Comparison of ENCODE assay signal across 24 mouse cellular contexts in genomic region chr2:68946819-68947218, GRCm38 (mm10).
"Had no signal": no experiment of that assay in that cellular context is flagged by ENCODE, and none has a peak within 500 bp of the region (broad histone marks: within the 10 kb centered on the region; RNA-seq: fewer than 3 reads in every experiment).

No protein-coding gene starts in this region.

- ATAC-seq: forebrain, embryonic 16.5 days; hindbrain, embryonic 16.5 days; inflammation-experienced regulatory T-cells, adult 6 months; intestine, postnatal 0 days had no signal

- H3K4me2 ChIP-seq: heart, embryonic 12.5 days; hindbrain, embryonic 12.5 days; hindbrain, embryonic 14.5 days; limb, embryonic 12.5 days had no signal

- H3K4me1 ChIP-seq: hindbrain, embryonic 10.5 days; hindbrain, embryonic 12.5 days; limb, embryonic 12.5 days had no signal

- DNase-seq: gastrocnemius, adult 2 months; gastrocnemius, postnatal 10 days; gastrocnemius, postnatal 25 days; heart, adult 18-20 months; heart, postnatal 10 days; heart, postnatal 4 days; kidney, adult 18-20 months; kidney, adult 8-10 months; kidney, postnatal 10 days; kidney, postnatal 25 days; kidney, postnatal 4 days had no signal

- H3K27me3 ChIP-seq: heart, embryonic 12.5 days; hindbrain, embryonic 12.5 days; limb, embryonic 12.5 days had no signal

- H3K9ac ChIP-seq: heart, embryonic 12.5 days; hindbrain, embryonic 12.5 days; hindbrain, embryonic 14.5 days; limb, embryonic 12.5 days had no signal

- H3K4me3 ChIP-seq: gastrocnemius, adult 2 months; heart, embryonic 10.5 days; heart, embryonic 12.5 days; hindbrain, embryonic 10.5 days; hindbrain, embryonic 12.5 days; layer of hippocampus, adult 2 months; left cerebral cortex, adult 2 months; limb, embryonic 10.5 days; limb, embryonic 12.5 days had no signal

- H3K9me3 ChIP-seq: heart, embryonic 10.5 days; hindbrain, embryonic 12.5 days; limb, embryonic 10.5 days; limb, embryonic 12.5 days had no signal

- H3K27ac ChIP-seq: gastrocnemius, adult 2 months; heart, embryonic 10.5 days; hindbrain, embryonic 10.5 days; hindbrain, embryonic 12.5 days; hindbrain, embryonic 14.5 days; layer of hippocampus, adult 2 months; left cerebral cortex, adult 2 months; limb, embryonic 10.5 days; limb, embryonic 12.5 days had no signal
